Mouse (Mus musculus) effector memory CD4-positive, alpha-beta T cell, adult 7 months (primary cell): ENCODE data around the gene Gm5148. TPM values are rescaled to one million over a fixed set of nuclear protein-coding genes. Genes with fewer than 3 reads are reported as not detected.

Source experiments
- polyA plus RNA-seq: library from polyadenylated mRNA; unstranded; fragments of 100-300 nt; shearing (Covaris generic); gene quantifications from one replicate; pipeline ENCODE4 v1.2.1, GENCODE M21; 2017

Gm5148 gene
- 0.85 TPM for polyA plus RNA-seq

DNA sequence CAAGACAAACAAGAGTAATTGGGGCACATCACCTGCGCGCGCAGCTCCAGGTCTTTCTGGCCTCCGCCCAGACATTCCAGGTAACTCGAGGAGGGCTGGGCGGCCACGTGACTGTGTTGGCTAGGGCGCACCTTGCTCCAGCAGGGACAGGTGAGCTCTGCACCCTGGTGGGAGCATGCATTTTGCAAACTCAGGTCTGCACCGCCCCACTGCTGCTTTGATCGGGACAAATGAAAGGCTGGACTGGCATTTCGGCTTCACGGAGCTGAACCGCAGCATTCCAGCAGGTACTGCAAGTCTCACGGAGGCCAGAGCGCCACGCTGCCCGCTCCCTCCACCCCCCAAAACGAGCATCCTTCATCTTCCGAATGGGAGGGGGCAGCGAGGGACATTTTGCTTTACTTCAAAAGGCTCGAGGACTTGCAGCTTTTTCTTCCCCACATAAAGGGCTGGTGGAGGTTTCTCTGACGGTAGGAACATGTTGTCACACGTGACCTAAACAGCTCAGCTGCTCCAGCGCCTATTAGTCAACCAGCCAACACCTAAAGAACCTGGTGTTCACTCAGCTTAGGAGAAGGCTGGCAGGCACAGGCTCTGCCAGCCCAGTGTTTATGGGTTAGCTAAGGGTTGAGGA, at the start of gene Gm5148:
TSS of gene Gm5148 (minus strand) at position 320 of the 634 bp plus-strand sequence.

Other genes with a start within 250 kb of the Gm5148 start
- gene Spry1, start 84.5 kb downstream of the Gm5148 start, polyA plus RNA-seq, result 69.8 TPM